Mouse (Mus musculus): ENCODE results near the gene Rras. TPM values are rescaled to one million over a fixed set of nuclear protein-coding genes. Genes with fewer than 3 reads are reported as not detected.

The Rras gene
- total RNA-seq, 1 experiment from 2014 or later = 1.1 TPM

Other genes with a start within 250 kb of the Rras start
- gene Nup62, start 201.9 kb upstream of the Rras start, total RNA-seq (2017) = 130 and 136 TPM in 2 replicates
- gene Il4i1, start 201.6 kb upstream of the Rras start, total RNA-seq (2017) = 0.55 and 0.73 TPM in 2 replicates
- gene Atf5, start 201.3 kb upstream of the Rras start, total RNA-seq (2017) = 2.1 and 2.7 TPM in 2 replicates
- 19.7 and 29.0 TPM in 2 replicates for gene Akt1s1, start 169.0 kb upstream of the Rras start, total RNA-seq (2017)
- gene Tbc1d17, start 168.9 kb upstream of the Rras start, total RNA-seq (2017) = 21.0 and 32.4 TPM in 2 replicates
- gene Pnkp, start 160.8 kb upstream of the Rras start, total RNA-seq (2017) = 16.6 and 26.5 TPM in 2 replicates
- gene Ptov1, start 148.2 kb upstream of the Rras start, total RNA-seq (2017) = 31.7 and 39.4 TPM in 2 replicates
- gene Med25, start 125.2 kb upstream of the Rras start, total RNA-seq (2017) = 12.3 and 13.3 TPM in 2 replicates
- gene Fuz, start 121.9 kb upstream of the Rras start, total RNA-seq (2017) = 14.7 and 28.1 TPM in 2 replicates
- 22.4 and 31.1 TPM in 2 replicates for gene Ap2a1, start 88.5 kb upstream of the Rras start, total RNA-seq (2017)
- not detected in 2 replicates for gene Tsks, start 74.8 kb upstream of the Rras start, total RNA-seq (2017)
- gene Cpt1c, start 43.1 kb upstream of the Rras start, total RNA-seq (2017) = 0.23 and 1.2 TPM in 2 replicates
- gene Prmt1, start 31.4 kb upstream of the Rras start, total RNA-seq (2017) = 143 and 170 TPM in 2 replicates
- 92.9 and 129 TPM in 2 replicates for gene Irf3, start 20.3 kb upstream of the Rras start, total RNA-seq (2017)
- 29.5 and 33.8 TPM in 2 replicates for gene Bcl2l12, start 19.2 kb upstream of the Rras start, total RNA-seq (2017)
- gene Scaf1, start 1.6 kb upstream of the Rras start, total RNA-seq (2017) = 9.6 and 17.0 TPM in 2 replicates
- gene Prr12, start 34.9 kb downstream of the Rras start, total RNA-seq (2017) = 2.2 and 7.5 TPM in 2 replicates
- gene Nosip, start 44.5 kb downstream of the Rras start, total RNA-seq (2017) = 66.0 and 71.2 TPM in 2 replicates
- 3.4 and 3.8 TPM in 2 replicates for gene Prrg2, start 44.7 kb downstream of the Rras start, total RNA-seq (2017)
- gene Rcn3, start 74.3 kb downstream of the Rras start, total RNA-seq (2017) = 23.2 and 37.1 TPM in 2 replicates
- gene Fcgrt, start 85.9 kb downstream of the Rras start, total RNA-seq (2017) = 4.0 and 4.7 TPM in 2 replicates
- 1,473 and 1,910 TPM in 2 replicates for gene Rps11, start 106.5 kb downstream of the Rras start, total RNA-seq (2017)
- gene Rpl13a, start 110.8 kb downstream of the Rras start, total RNA-seq (2017) = 3,242 and 3,932 TPM in 2 replicates
- not detected in 2 replicates for gene Gm45713, start 118.3 kb downstream of the Rras start, total RNA-seq (2017)
- 5.8 and 13.0 TPM in 2 replicates for gene Flt3l, start 118.5 kb downstream of the Rras start, total RNA-seq (2017)
- 35.2 and 59.8 TPM in 2 replicates for gene Pih1d1, start 136.3 kb downstream of the Rras start, total RNA-seq (2017)
- 32.2 and 37.9 TPM in 2 replicates for gene Aldh16a1, start 136.6 kb downstream of the Rras start, total RNA-seq (2017)
- not detected in 2 replicates for gene Slc17a7, start 146.0 kb downstream of the Rras start, total RNA-seq (2017)
- gene Gfy, start 161.6 kb downstream of the Rras start, total RNA-seq (2017) = not detected in 2 replicates
- gene Pth2, start 163.0 kb downstream of the Rras start, total RNA-seq (2017) = not detected in 2 replicates
- gene Ccdc155, start 186.9 kb downstream of the Rras start, total RNA-seq (2017) = 0.18 and 2.0 TPM in 2 replicates
- 6.7 and 17.4 TPM in 2 replicates for gene Dkkl1, start 194.2 kb downstream of the Rras start, total RNA-seq (2017)
- 0.55 and 0.87 TPM in 2 replicates for gene Tead2, start 197.8 kb downstream of the Rras start, total RNA-seq (2017)
- 28.9 and 41.4 TPM in 2 replicates for gene Cd37, start 221.2 kb downstream of the Rras start, total RNA-seq (2017)
- gene Slc6a16, start 223.1 kb downstream of the Rras start, total RNA-seq (2017) = not detected in 2 replicates